Mouse (Mus musculus) macrophage (primary cell): Measurements from ENCODE around the gene B230118H07Rik. TPM values are rescaled to one million over a fixed set of nuclear protein-coding genes. Genes with fewer than 3 reads are reported as not detected.
"Not testable (repeated sequence)": the region's sequence is repeated elsewhere in the genome, so short reads cannot be mapped to it uniquely, and the experiment has no call there.

Experiments used
- H3K27ac ChIP-seq: fragments of 350-480 bp; formaldehyde crosslinking; 2 replicates; pipeline ENCODE4 v1.9.0; 2021
- H3K36me3 ChIP-seq: fragments of 350-480 bp; formaldehyde crosslinking; 2 replicates; pipeline ENCODE4 v1.9.0; 2021; ENCODE audit errors: inconsistent target
- H3K4me3 ChIP-seq: fragments of 350-480 bp; formaldehyde crosslinking; 2 replicates; pipeline ENCODE4 v1.9.0; 2021; ENCODE audit errors: inconsistent target
- H3K79me2 ChIP-seq: fragments of 350-480 bp; formaldehyde crosslinking; 2 replicates; pipeline ENCODE4 v1.9.0; 2021; ENCODE audit errors: inconsistent target
- WGBS: methylation state at CpG from one replicate; pipeline ENCODE4 v1.1.7; 2026; ENCODE audit warnings: inconsistent platforms; ENCODE audit not compliant: missing documents; 5-methylcytosine and 5-hydroxymethylcytosine counted together
- polyA plus RNA-seq: library from polyadenylated mRNA; stranded (reverse); fragments of 250-400 nt; gene quantifications from 3 replicates; pipeline ENCODE4 v1.2.4, GENCODE M21; 2018; ENCODE audit warnings: inconsistent platforms

B230118H07Rik gene
- polyA plus RNA-seq, 1 experiment from 2014 or later, result 35.9 TPM

GRCm38 (mm10) chr2:101543704-101544417 lies 105.5 kb downstream of the B230118H07Rik start:
- no peaks in the 10 kb centered on the region for H3K36me3 ChIP-seq
- H3K27ac ChIP-seq, result no peak overlapping the region
- 81% methylated on average over 8 of the region's 8 CpGs for WGBS
- no peaks in the 10 kb centered on the region for H3K79me2 ChIP-seq
- H3K4me3 ChIP-seq, result no peak overlapping the region

GRCm38 (mm10) chr2:101536887-101537286 lies 112.4 kb downstream of the B230118H07Rik start:
- not testable (repeated sequence) for H3K79me2 ChIP-seq, H3K36me3 ChIP-seq, H3K27ac ChIP-seq, H3K4me3 ChIP-seq
- 76% methylated on average over 6 of the region's 6 CpGs for WGBS

GRCm38 (mm10) chr2:101533741-101534140 lies 115.6 kb downstream of the B230118H07Rik start:
- no peak overlapping the region for H3K4me3 ChIP-seq
- no peak overlapping the region for H3K27ac ChIP-seq
- H3K36me3 ChIP-seq, result no peaks in the 10 kb centered on the region
- no peaks in the 10 kb centered on the region for H3K79me2 ChIP-seq
- WGBS, result 55% methylated on average over 2 of the region's 2 CpGs

GRCm38 (mm10) chr2:101525503-101526381 lies 123.6 kb downstream of the B230118H07Rik start:
- WGBS, result 72% methylated on average over 6 of the region's 6 CpGs
- Histone ChIP-seq H3K4me3 (no peak overlapping the region), H3K27ac (no peak overlapping the region), H3K79me2 (no peaks in the 10 kb centered on the region), H3K36me3 (no peaks in the 10 kb centered on the region)

GRCm38 (mm10) chr2:101525091-101525490 lies 124.2 kb downstream of the B230118H07Rik start:
- Histone ChIP-seq H3K36me3 (no peaks in the 10 kb centered on the region), H3K79me2 (no peaks in the 10 kb centered on the region), H3K4me3 (no peak overlapping the region), H3K27ac (no peak overlapping the region)
- WGBS, result 91% methylated on average over 4 of the region's 4 CpGs

GRCm38 (mm10) chr2:101520503-101520902 lies 128.8 kb downstream of the B230118H07Rik start:
- 93% methylated on average over 1 of the region's 1 CpGs for WGBS
- Histone ChIP-seq H3K27ac (no peak overlapping the region), H3K4me3 (no peak overlapping the region), H3K36me3 (no peaks in the 10 kb centered on the region), H3K79me2 (no peaks in the 10 kb centered on the region)

GRCm38 (mm10) chr2:101519928-101520327 lies 129.4 kb downstream of the B230118H07Rik start:
- Histone ChIP-seq H3K27ac (no peak overlapping the region), H3K36me3 (no peaks in the 10 kb centered on the region), H3K79me2 (no peaks in the 10 kb centered on the region), H3K4me3 (no peak overlapping the region)
- WGBS, result 100% methylated on average over 1 of the region's 1 CpGs

Other genes starting within 250 kb of the B230118H07Rik start
- gene Rag2, start 24.8 kb downstream of the B230118H07Rik start, polyA plus RNA-seq, result not detected in 3 replicates
- gene Rag1, start within 50 bp of the B230118H07Rik start, polyA plus RNA-seq, result not detected in 3 replicates
- gene Traf6, start 28.9 kb upstream of the B230118H07Rik start, polyA plus RNA-seq, result 11.9 to 12.8 TPM (median 12.4 TPM) in 3 replicates
- gene Prr5l, start 233.5 kb upstream of the B230118H07Rik start, polyA plus RNA-seq, result 1.8 to 9.4 TPM (median 5.8 TPM) in 3 replicates
- 63.9 to 130 TPM (median 72.5 TPM) in 3 replicates for gene Commd9, start 236.7 kb upstream of the B230118H07Rik start, polyA plus RNA-seq